Mouse (Mus musculus) right cerebral cortex, postnatal 36 days (tissue): ENCODE data around the gene Ssr3.
A peak's percentile ranks its signal among the peaks of the same experiment; 100 is the strongest.
"Not testable (repeated sequence)": the region's sequence is repeated elsewhere in the genome, so short reads cannot be mapped to it uniquely, and the experiment has no call there.

Experiments used
- DNase-seq, 2 experiments: peaks; one replicate each; pipeline ENCODE4 v3.0.0; 2022; ENCODE audit warnings: low spot score in 2 of 2, mixed read lengths in 1 of 2

Gene Ssr3

DNA sequence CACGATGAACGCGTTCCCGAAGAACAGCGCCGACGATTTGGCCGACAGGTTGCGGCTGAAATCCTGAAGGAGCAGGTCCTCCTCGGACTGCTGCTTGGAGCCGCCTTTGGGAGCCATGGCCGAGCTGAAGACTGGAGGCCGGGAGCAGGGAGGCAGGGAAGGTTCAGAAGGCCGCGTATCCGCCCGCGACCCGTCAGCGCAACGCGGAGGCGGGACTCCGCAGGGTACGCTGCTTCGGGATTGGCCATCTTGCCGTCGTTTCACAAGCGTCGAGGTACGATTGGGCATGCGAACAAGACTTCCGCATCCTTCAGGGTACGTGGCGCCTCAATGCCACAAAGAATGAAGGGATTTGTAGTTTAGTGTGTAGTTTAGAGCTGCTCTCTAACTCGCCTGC lies at the start of gene Ssr3:
Gene Ssr3 (minus strand): TSS at position 203 of the 397 bp plus-strand sequence.
- peak; percentile 98 for DNase-seq

DNA sequence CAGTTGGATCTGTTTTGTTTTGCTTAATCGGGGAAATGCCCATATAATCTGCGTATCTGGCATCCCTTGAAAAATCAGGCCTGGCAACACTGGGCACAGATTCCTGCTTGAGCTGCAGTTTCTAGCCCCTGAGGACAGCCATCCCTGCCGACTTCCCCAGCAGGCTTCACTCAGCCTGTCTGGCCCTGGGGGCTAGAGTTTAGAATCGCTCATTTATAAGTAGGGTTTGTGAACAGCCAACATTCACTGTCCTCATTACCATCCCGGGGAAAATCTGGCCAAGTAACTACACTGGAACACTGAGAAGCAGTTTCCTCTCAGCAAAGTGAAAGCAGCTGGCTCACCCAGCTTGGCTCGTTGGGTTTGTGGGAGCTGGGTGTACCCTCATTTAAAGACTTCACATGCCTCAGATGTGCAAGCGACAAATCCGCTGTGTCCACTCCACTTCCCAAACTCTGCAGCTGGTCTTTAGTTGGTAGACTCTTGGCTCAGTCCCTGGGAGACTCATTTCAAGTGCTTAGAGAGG lies 49.2 kb upstream of the Ssr3 start:
- DNase-seq: peak; percentile 45 to 62

- DNase-seq: no peak
Measured at GRCm38 (mm10) chr3:65438511-65439228, 46.2 kb upstream of the Ssr3 start.

DNA sequence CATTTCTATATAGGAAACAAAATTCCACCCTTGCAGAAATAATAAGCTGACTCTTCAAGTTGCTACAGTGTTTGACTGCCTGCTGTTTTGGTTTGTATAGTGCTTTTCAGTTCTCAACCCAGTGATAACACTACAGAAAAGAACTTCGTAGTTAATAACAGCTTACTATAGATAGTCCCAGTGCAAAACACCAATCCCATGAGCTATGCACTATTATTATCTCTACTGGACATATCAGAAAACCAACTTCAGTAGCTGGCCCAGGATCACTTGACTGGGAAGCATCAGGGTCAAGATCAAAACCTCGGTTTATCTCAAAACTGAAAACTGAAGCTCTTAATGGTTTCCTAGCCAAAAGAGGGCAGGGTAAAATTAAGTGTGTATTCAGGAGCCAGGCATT lies 43.4 kb upstream of the Ssr3 start:
- DNase-seq: no peak

DNA sequence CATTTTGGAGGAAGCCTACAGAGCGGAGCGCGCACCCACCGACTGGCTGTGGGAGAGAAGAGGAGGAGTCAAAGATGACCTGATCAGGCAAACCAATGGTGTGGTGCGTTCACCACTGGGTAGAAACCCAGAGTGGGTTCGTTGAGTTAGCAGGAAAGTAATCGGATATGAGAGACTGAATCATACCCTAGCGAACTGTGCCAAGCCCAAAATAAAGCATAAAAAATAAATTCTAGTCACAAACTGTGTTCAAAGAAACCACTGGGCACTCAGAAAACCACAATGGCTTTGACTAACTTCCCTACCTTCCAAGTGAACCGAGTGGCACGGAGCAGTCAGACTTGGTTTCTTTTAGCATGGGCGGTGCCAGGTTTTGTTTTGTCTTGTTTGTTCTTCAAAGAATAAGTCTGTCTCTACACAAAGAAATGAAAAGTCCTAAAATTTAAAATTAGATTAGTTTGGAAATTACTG lies 42.7 kb upstream of the Ssr3 start:
- no peak for DNase-seq

DNA sequence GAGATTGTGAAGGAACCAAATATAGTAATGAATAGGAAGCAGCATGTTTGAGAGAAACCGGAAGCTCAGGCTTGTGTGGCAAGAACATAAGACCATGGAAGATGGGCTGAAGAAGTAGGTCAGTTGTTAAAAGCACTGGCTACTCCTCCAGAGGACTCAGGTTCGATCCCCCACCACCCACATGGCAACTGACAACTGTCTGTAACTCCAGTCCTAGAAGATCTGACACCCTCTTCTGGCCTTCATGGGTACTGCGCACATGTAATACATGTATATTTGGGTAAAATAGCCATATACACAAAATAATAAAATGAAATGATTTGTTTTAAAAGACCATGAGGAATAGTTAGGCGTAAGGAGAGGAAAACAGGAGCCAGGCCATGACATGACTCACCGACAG lies 39.8 kb upstream of the Ssr3 start:
- no peak for DNase-seq

GRCm38 (mm10) chr3:65419706-65420105 lies 27.3 kb upstream of the Ssr3 start:
- no peak for DNase-seq

DNA sequence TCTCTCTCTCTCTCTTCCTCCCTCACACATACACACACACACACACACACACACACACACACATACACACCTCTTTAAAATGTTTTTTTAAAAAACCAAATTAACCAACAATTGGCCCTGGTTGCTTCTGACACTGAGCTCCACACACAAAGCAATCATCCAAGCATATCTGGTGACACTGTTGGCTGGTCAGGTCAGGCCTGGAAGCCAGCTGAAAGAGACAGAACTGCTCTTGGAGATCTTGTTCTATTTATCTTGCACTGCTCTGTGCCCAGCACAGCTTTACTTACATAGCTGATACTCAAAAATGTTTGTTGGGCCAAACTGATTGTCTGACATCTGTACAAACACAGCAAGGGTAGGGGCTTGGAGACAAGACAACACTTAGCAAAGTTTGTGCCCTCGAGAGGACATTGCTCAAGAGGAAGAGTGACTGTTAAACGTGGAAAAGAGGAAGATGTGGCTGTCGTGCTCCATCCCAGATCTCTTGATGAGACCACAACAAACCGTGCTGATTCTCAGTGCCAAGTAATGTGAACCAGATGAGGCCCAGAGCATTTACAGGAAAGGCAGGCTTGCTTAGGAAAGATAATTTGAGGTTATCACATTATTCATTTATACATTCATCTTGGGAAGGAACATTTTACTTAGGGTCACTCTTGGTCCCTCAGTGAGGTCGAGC lies 25.6 kb upstream of the Ssr3 start:
- DNase-seq: no peak

GRCm38 (mm10) chr3:65416571-65416970 lies 24.1 kb upstream of the Ssr3 start:
- no peak for DNase-seq

DNA sequence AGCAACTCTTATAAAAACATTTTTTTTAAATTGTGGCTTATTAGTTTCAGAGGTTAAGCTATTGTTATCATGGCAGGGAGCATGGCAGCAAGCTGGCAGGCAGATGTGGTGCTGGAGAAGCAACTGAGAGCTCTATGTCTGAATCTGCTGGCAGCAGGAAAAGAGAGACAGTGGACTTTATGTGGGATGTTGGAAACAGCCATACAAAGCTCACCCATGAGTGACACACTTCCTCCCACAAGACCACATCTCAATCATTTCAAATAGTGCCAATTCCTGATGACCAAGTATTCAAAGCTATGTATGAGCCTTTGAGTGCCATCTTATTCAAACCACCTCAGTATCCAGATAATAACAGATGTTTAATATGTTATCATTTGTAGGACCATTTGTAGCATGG lies 15.5 kb upstream of the Ssr3 start:
- DNase-seq: no peak

DNA sequence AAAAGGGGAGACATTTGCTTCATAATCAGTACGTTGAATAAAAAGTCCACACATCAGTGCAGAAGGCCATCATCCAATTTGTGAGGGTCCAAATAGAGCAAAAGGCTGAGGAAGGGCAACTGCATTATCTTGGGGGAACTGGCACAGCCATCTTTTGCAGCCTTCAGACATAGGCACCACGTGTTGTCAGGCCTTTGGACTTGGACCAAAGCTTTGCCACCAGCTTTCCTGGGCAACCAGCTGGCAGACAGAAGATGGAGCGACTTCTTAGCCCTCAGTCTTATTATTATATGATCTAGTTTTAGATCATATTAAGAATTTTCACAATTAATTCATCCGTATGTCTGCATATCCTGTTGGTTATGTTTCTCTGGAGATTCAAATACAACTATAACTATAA lies 13.4 kb upstream of the Ssr3 start:
- DNase-seq: no peak

DNA sequence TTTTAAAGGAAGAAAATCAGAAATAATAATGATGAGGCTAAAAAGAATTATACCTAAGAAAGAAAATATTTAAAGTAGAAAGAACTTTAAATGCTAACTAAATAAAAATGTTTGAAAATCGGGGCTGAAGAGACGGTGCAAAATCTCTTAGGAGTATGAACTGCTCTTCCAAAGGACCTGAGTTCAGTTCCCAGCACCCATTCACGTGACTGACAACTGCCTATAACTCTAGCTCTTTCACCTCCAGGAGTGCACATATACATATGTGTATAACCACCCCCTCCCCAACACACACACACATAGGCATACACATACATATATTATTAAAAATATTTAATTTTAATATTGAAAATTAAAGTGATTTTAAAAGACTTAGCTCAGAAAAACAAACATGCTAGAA lies 5.1 kb upstream of the Ssr3 start:
- no peak for DNase-seq

DNA sequence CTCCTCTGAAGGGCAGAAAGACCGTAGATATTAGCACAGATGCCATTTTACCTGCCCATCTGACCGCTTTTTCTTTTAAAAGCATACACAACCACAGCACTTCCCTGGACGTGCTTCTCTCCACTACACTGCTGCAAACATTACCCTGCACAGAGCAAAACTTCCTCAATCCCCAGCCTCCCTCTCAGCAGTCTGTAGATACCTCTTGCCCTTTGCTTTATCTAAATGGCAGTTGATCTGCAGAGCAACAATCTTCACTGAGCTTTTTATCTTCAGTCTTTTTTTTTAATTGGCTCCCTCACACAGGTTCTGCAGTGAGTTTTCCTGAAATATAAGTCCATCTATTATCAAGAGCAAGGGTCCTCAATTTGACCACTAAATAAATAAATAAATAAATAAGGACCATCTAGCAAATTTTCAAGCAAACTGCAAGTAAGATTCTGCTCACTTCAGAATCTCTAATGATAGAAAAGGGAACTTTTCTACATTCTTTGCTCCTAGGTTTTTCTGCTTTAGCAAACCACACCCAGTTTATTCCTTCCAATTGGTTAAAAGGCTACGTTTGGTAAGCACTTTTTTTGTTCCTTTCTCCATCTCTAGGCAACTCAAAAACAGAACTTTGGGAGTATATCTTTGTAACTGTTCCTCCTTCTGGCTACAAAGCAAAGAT lies 4.5 kb upstream of the Ssr3 start:
- no peak for DNase-seq

DNA sequence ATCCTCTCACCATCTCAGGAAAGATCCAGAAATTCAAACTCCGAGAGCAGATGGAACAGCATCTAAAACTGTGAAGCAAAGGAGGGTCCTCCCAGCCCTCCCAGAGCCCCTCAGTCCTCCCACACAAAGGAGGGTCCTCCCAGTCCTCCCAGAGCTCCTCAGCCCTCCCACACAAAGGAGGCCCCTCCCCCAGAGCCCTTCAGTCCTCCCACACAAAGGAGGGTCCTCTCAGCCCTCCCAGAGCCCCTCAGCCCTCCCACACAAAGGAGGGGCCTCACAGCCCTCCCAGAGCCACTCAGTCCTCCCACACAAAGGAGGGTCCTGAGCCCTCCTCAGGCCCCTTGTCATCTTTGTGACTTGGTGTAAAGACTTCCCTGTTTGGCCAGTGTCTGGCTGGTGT lies 2.7 kb upstream of the Ssr3 start:
- DNase-seq: not testable (repeated sequence)

DNA sequence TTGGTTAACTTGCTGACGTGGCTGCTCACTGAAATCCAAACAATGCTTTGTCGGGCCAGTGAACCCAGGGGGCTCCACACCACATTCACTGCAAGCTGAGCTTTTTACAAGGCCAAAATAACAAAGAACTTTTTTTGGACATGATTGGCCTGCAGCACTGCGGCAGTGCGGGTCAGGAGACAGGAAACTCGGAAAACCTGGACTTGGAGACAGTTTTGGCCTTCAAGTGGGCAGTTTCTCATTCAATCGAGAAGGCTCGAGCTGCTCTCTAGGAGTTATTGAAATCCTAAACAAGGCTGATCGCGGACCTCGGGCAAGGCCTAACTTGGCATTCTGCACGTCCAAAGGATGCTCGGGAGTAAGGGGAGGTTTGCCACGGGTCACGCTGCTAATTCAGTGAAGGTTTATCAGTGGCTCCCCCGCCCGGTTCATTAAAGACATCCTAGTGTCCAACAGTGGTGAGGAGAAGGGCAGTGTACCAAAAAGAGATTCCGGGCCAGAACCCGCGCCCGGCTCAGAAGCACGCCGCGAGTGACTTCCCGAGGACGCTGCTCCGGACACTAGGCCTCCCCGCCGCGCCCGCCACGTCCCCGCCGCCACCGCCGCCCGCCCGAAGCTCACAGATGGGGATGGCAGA lies 521 bp downstream of the Ssr3 start:
- no peak for DNase-seq

- DNase-seq: no peak
Measured at GRCm38 (mm10) chr3:65391222-65391783, 1.1 kb downstream of the Ssr3 start.

DNA sequence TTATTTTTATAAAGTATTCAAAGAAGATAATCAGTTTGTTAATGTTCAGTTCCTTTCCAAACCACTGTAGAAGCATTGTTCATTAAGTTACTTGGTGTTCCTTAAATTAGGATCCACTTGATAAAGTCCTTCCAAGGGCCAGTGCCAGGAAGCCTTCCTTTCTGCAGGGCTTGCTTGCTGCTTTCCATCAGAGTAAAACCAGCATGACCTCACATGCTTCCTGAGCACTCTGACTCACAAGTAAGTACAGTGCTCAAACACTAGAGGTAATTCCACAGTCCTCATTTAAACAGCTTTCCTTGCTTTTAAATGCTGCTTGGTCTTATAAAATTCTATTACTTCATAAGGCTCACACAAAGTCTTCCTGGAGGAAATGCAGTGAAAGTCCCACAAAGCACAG lies 6.7 kb downstream of the Ssr3 start:
- DNase-seq: no peak

GRCm38 (mm10) chr3:65384431-65384830 lies 8.0 kb downstream of the Ssr3 start:
- no peak for DNase-seq

GRCm38 (mm10) chr3:65381094-65381493 lies 11.3 kb downstream of the Ssr3 start:
- no peak for DNase-seq

- DNase-seq: no peak
Measured at GRCm38 (mm10) chr3:65379884-65380539, 12.4 kb downstream of the Ssr3 start.

DNA sequence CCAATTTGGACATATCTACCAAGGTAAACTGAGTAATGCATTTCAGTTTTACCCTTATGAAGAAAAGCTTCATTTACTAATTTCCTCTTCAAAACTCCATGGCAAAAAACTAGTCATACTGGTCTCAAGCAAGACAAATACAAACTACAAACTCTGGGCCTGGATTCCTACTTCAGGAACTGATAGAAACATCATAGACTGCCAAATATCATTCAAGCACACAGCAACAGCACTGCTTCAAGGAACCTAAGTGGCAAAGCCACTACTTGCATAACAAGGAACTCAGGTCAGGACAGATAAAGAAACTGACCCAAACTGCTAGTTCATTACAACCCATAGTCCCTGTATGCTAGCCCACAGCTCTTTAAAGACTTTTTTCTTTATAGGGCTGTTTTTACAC lies 13.7 kb downstream of the Ssr3 start:
- DNase-seq: no peak
